Mouse (Mus musculus) spleen, adult 2 months (tissue): ENCODE results near the gene Akt2. TPM values are rescaled to one million over a fixed set of nuclear protein-coding genes. Genes with fewer than 3 reads are reported as not detected.

Experiments used
- DNase-seq, 2 experiments: peaks; one replicate each; pipeline versions ENCODE4 v3.0.0 to v3.0.0-alpha.2; 2012 to 2021; ENCODE audit warnings: low spot score in 2 of 2, low read depth in 1 of 2
- H3K27ac ChIP-seq: fragments of 200-500 bp; 2 replicates; pipeline ENCODE4 v1.5.1; 2012; ENCODE audit warnings: low read length, inconsistent platforms; ENCODE audit not compliant: insufficient read depth
- H3K27me3 ChIP-seq: fragments of 200-500 bp; 2 replicates; pipeline ENCODE4 v1.6.1; 2012; ENCODE audit warnings: mild to moderate bottlenecking, moderate library complexity, low read length, inconsistent platforms; ENCODE audit not compliant: control insufficient read depth, insufficient read depth
- H3K36me3 ChIP-seq: fragments of 200-500 bp; 2 replicates; pipeline ENCODE4 v1.6.1; 2012; ENCODE audit warnings: mild to moderate bottlenecking, low read length, inconsistent platforms; ENCODE audit not compliant: control insufficient read depth, insufficient read depth
- H3K4me1 ChIP-seq: fragments of 200-500 bp; 2 replicates; pipeline ENCODE4 v1.6.1; 2011; ENCODE audit warnings: inconsistent platforms; ENCODE audit not compliant: control insufficient read depth, insufficient read depth, insufficient read length
- H3K4me3 ChIP-seq: fragments of 200-500 bp; 2 replicates; pipeline ENCODE4 v1.5.1; 2011; ENCODE audit warnings: mild to moderate bottlenecking, inconsistent platforms; ENCODE audit not compliant: insufficient read depth, insufficient read length; ENCODE audit errors: extremely low read depth
- CTCF ChIP-seq: fragments of 200-500 bp; IDR thresholded peaks from 2 replicates; pipeline ENCODE4 v1.5.1; 2011; ENCODE audit warnings: mild to moderate bottlenecking, inconsistent platforms; ENCODE audit not compliant: insufficient read depth, insufficient read length, insufficient replicate concordance; ENCODE audit errors: extremely low read depth
- POLR2A ChIP-seq: fragments of 200-500 bp; IDR thresholded peaks from 2 replicates; pipeline ENCODE4 v1.6.1; 2011; ENCODE audit warnings: low read depth, low read length, inconsistent platforms
- WGBS: fragments of 180-500 bp; shearing (Covaris S2); methylation state at CpG from one replicate; pipeline ENCODE4 v1.1.7; 2018; 5-methylcytosine and 5-hydroxymethylcytosine counted together
- polyA plus RNA-seq: library from polyadenylated mRNA; depleted of rRNA; stranded (reverse); fragments of >200 nt; gene quantifications from 2 replicates; pipeline ENCODE4 v1.2.3, GENCODE M21; 2012; rRNA removed

Akt2 gene
- 48.7 and 48.8 TPM in 2 replicates for polyA plus RNA-seq

- Histone ChIP-seq H3K27me3 (no peaks in the 10 kb centered on the region), H3K27ac (peak within 1 kb of the TSS; percentile 98), H3K36me3 (no peaks in the 10 kb centered on the region), H3K4me1 (peaks cover 11% of the 10 kb centered on the region; the same call in 1 of the 2 replicates), H3K4me3 (peak within 1 kb of the TSS; percentile 83)
- 1% methylated on average over 69 of the region's 71 CpGs for WGBS
- TF ChIP-seq POLR2A (no peak), CTCF (no peak)
- DNase-seq: peak; percentile 84 to 97
Observed at GRCm38 (mm10) chr7:27591266-27592216, at the start of gene Akt2. Gene Akt2 (plus strand): TSS chr7:27591552.

- Histone ChIP-seq H3K4me1 (peaks cover 14% of the 10 kb centered on the region; the same call in 1 of the 2 replicates), H3K4me3 (peak overlapping the region; percentile 70), H3K36me3 (peaks cover 1% of the 10 kb centered on the region), H3K27me3 (no peaks in the 10 kb centered on the region), H3K27ac (peak overlapping the region; percentile 56)
- WGBS: 36% methylated on average over 5 of the region's 5 CpGs
- TF ChIP-seq POLR2A (no peak), CTCF (no peak)
- no peak for DNase-seq
Observed at GRCm38 (mm10) chr7:27541922-27542321, 49.4 kb upstream of the Akt2 start.

GRCm38 (mm10) chr7:27542392-27543033, 48.8 kb upstream of the Akt2 start:
- peak overlapping the region; percentile 70 for H3K4me3 ChIP-seq
- peaks cover 1% of the 10 kb centered on the region for H3K36me3 ChIP-seq
- WGBS: 2% methylated on average over 30 of the region's 30 CpGs
- peak overlapping the region; percentile 40; the same call in 1 of the 2 replicates for H3K27ac ChIP-seq
- H3K4me1 ChIP-seq: peaks cover 14% of the 10 kb centered on the region; the same call in 1 of the 2 replicates
- peak; percentile 45 for TF ChIP-seq POLR2A
- TF ChIP-seq CTCF: no peak
- no peaks in the 10 kb centered on the region for H3K27me3 ChIP-seq
- DNase-seq: peak; percentile 65 to 81

- no peaks in the 10 kb centered on the region for H3K27me3 ChIP-seq
- no peak overlapping the region for H3K27ac ChIP-seq
- H3K36me3 ChIP-seq: peaks cover 1% of the 10 kb centered on the region
- no peak for DNase-seq
- H3K4me1 ChIP-seq: peaks cover 14% of the 10 kb centered on the region; the same call in 1 of the 2 replicates
- no peak for TF ChIP-seq CTCF
- no peak for TF ChIP-seq POLR2A
- no peak overlapping the region for H3K4me3 ChIP-seq
- WGBS: 48% methylated on average over 6 of the region's 6 CpGs
Observed at GRCm38 (mm10) chr7:27543065-27543464, 48.3 kb upstream of the Akt2 start.

- Histone ChIP-seq H3K4me1 (peaks cover 14% of the 10 kb centered on the region; the same call in 1 of the 2 replicates), H3K27me3 (no peaks in the 10 kb centered on the region), H3K4me3 (no peak overlapping the region), H3K36me3 (no peaks in the 10 kb centered on the region; the same call in none of the 2 replicates), H3K27ac (no peak overlapping the region)
- TF ChIP-seq CTCF: no peak
- TF ChIP-seq POLR2A: no peak
- DNase-seq: no peak
- 94% methylated on average over 4 of the region's 4 CpGs for WGBS
Observed at GRCm38 (mm10) chr7:27543851-27544250, 47.5 kb upstream of the Akt2 start.

GRCm38 (mm10) chr7:27544675-27545370, 46.5 kb upstream of the Akt2 start:
- Histone ChIP-seq H3K4me3 (peak overlapping the region; percentile 60), H3K36me3 (no peaks in the 10 kb centered on the region; the same call in 1 of the 2 replicates), H3K4me1 (peaks cover 14% of the 10 kb centered on the region; the same call in 1 of the 2 replicates), H3K27me3 (no peaks in the 10 kb centered on the region), H3K27ac (peak overlapping the region; percentile 95)
- DNase-seq: peak; percentile 79 to 90
- TF ChIP-seq CTCF (no peak), POLR2A (peak; percentile 6; the same call in 1 of the 2 replicates)
- WGBS: 38% methylated on average over 12 of the region's 12 CpGs
